7 mouse cellular contexts compared by ENCODE assay signal in the genomic region with DNA sequence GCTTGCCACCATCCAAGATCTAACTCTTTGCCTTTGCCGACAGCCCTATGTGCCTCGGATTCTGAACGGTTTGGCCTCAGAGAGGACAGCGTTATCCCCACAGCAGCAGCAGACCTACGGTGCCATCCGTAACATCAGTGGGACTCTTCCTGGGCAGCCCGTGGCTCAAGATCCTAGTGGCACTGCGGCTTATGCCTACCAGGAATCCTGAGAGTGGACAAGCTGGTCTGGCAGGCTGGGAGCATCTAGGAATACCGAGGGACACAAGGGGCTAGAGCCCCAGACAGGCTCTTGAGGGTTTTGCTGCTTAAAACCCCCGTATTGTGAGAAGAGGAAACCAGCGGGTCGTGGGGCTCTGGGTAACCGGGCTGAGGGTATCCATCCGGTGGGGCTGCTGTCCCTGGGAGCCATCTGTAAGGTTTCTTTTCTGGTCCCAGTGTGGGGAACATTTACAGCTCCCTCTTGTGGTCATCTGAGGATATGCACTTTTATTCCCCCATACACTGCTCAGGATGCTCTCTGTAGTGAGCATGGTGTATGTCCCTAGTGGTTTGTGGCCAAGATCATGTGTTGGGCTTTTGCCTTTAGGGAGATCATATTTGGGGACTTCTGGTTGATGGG. TPM values are rescaled to one million over a fixed set of nuclear protein-coding genes. Genes with fewer than 3 reads are reported as not detected.
DNase-seq lines count a peak whose midpoint lies in the region; ATAC-seq and TF ChIP-seq lines count a peak whose summit lies in the region.

No protein-coding gene starts in this region.

- H3K79me2 ChIP-seq in C2C12 (ENCODE audit: control insufficient read depth, insufficient read depth), result no peaks in the 10 kb centered on the region

- H3K36me3 ChIP-seq in C2C12 (ENCODE audit: control insufficient read depth, insufficient read depth) (peaks cover 40% of the 10 kb centered on the region), E14TG2a.4 (ENCODE audit: insufficient read depth, low read length) (peaks cover 39% of the 10 kb centered on the region)
- no peaks in the 10 kb centered on the region for H3K36me3 ChIP-seq in hindbrain, embryonic 12.5 days
- no peaks in the 10 kb centered on the region for H3K36me3 ChIP-seq in limb, embryonic 11.5 days (ENCODE audit: control insufficient read depth, insufficient read depth, low read length)
- no peaks in the 10 kb centered on the region for H3K36me3 ChIP-seq in midbrain, embryonic 14.5 days (ENCODE audit: control insufficient read depth, insufficient read depth, low read length)

- H3K27me3 ChIP-seq in C2C12 (ENCODE audit: control insufficient read depth, insufficient read depth, insufficient read length), result no peaks in the 10 kb centered on the region
- H3K27me3 ChIP-seq in E14TG2a.4 (ENCODE audit: insufficient read depth, low read length), result no peaks in the 10 kb centered on the region
- H3K27me3 ChIP-seq in hindbrain, embryonic 12.5 days, result no peaks in the 10 kb centered on the region
- H3K27me3 ChIP-seq in limb, embryonic 11.5 days (ENCODE audit: control insufficient read depth, insufficient read depth, low read length), result no peaks in the 10 kb centered on the region
- H3K27me3 ChIP-seq in midbrain, embryonic 14.5 days (ENCODE audit: control insufficient read depth, insufficient read depth, low read length), result no peaks in the 10 kb centered on the region

- 0 out of 2 replicates have a peak, but pooled peaks have one; percentile 47 for ATAC-seq in hindbrain, embryonic 12.5 days (ENCODE audit: low FRiP score)
- no peak for ATAC-seq in limb, embryonic 11.5 days (ENCODE audit: insufficient number of reproducible peaks, low FRiP score, low TSS enrichment, low read depth)
- 0 out of 2 replicates have a peak, but pooled peaks have one; percentile 46 for ATAC-seq in midbrain, embryonic 14.5 days (ENCODE audit: low FRiP score, low TSS enrichment)

- no peaks in the 10 kb centered on the region for H3K9me3 ChIP-seq in E14TG2a.4 (ENCODE audit: low read length)
- H3K9me3 ChIP-seq in hindbrain, embryonic 12.5 days (replicated peaks), result no peaks in the 10 kb centered on the region
- no peaks in the 10 kb centered on the region for H3K9me3 ChIP-seq in limb, embryonic 11.5 days (ENCODE audit: control insufficient read depth, low read length)
- H3K9me3 ChIP-seq in midbrain, embryonic 14.5 days (ENCODE audit: control insufficient read depth, low read length), result no peaks in the 10 kb centered on the region

- peak; percentile 70 for DNase-seq in embryo, embryonic 11 days
- peak; percentile 61 for DNase-seq in limb, embryonic 11.5 days (ENCODE audit: low spot score)
- DNase-seq in midbrain, embryonic 14.5 days, result peak; percentile 76
- peak; percentile 72 for DNase-seq in thymus, postnatal 14 days

- no peak overlapping the region for H3K4me3 ChIP-seq in C2C12 (ENCODE audit: insufficient read depth, poor library complexity, severe bottlenecking)
- peak overlapping the region; percentile 17; the same call in 1 of the 2 replicates for H3K4me3 ChIP-seq in E14TG2a.4 (replicated peaks; ENCODE audit: low read length)
- no peak overlapping the region for H3K4me3 ChIP-seq in hindbrain, embryonic 12.5 days
- H3K4me3 ChIP-seq in limb, embryonic 11.5 days (ENCODE audit: low read depth, low read length), result no peak overlapping the region
- no peak overlapping the region for H3K4me3 ChIP-seq in midbrain, embryonic 14.5 days (replicated peaks; ENCODE audit: low read depth, low read length)

- TF ChIP-seq CTCF in C2C12 (IDR thresholded peaks at IDR 0.05; ENCODE audit: control insufficient read depth, insufficient read depth, insufficient read length), result peak; percentile 44
- TF ChIP-seq CTCF in E14TG2a.4 (conservative IDR thresholded peaks at IDR 0.05; ENCODE audit: low read length), result peak; percentile 89

- H3K4me2 ChIP-seq in hindbrain, embryonic 12.5 days (replicated peaks), result no peak overlapping the region
- H3K4me2 ChIP-seq in limb, embryonic 11.5 days (ENCODE audit: low read depth, severe bottlenecking), result no peak overlapping the region
- no peak overlapping the region for H3K4me2 ChIP-seq in midbrain, embryonic 14.5 days (ENCODE audit: low read length)

- no peak overlapping the region for H3K27ac ChIP-seq in hindbrain, embryonic 12.5 days
- no peak overlapping the region for H3K27ac ChIP-seq in limb, embryonic 11.5 days (replicated peaks; ENCODE audit: low read depth, low read length)
- no peak overlapping the region for H3K27ac ChIP-seq in midbrain, embryonic 14.5 days (replicated peaks; ENCODE audit: low read depth, low read length)

- 66% methylated on average over 14 of the region's 14 CpGs for WGBS in hindbrain, embryonic 12.5 days
- WGBS in limb, embryonic 11.5 days, result 68% methylated on average over 14 of the region's 14 CpGs
- WGBS in midbrain, embryonic 14.5 days, result 62% methylated on average over 14 of the region's 14 CpGs

- peaks cover 83% of the 10 kb centered on the region for H3K4me1 ChIP-seq in E14TG2a.4 (replicated peaks; ENCODE audit: low read depth, low read length)
- no peaks in the 10 kb centered on the region for H3K4me1 ChIP-seq in hindbrain, embryonic 12.5 days
- no peaks in the 10 kb centered on the region for H3K4me1 ChIP-seq in limb, embryonic 11.5 days (ENCODE audit: control insufficient read depth, insufficient read depth, low read length)
- H3K4me1 ChIP-seq in midbrain, embryonic 14.5 days (ENCODE audit: control insufficient read depth, insufficient read depth, low read length), result no peaks in the 10 kb centered on the region

- no peaks in the 10 kb centered on the region for H3K79me3 ChIP-seq in C2C12 (ENCODE audit: low read depth)

- H3ac ChIP-seq in C2C12 (ENCODE audit: control insufficient read depth, insufficient read length, low read depth), result no peak overlapping the region

- H3K9ac ChIP-seq in hindbrain, embryonic 12.5 days, result no peak overlapping the region
- H3K9ac ChIP-seq in limb, embryonic 11.5 days (ENCODE audit: low read length), result no peak overlapping the region
- H3K9ac ChIP-seq in midbrain, embryonic 14.5 days (replicated peaks; ENCODE audit: low read length), result no peak overlapping the region

TF ChIP-seq in C2C12, 6 proteins besides CTCF, POLR2A, EP300 and RAD21:
- TF ChIP-seq CEBPB (IDR thresholded peaks at IDR 0.05; ENCODE audit: low read depth) (no peak), MAX (IDR thresholded peaks at IDR 0.05) (no peak), MYOG (IDR thresholded peaks at IDR 0.05; ENCODE audit: control insufficient read depth, extremely low read depth, insufficient read length) (no peak), USF1 (IDR thresholded peaks at IDR 0.05; ENCODE audit: low read depth) (no peak), FOSL1 (IDR thresholded peaks at IDR 0.05; ENCODE audit: insufficient read depth, low read length, poor library complexity, severe bottlenecking) (no peak), MYOD1 (IDR thresholded peaks at IDR 0.05; ENCODE audit: control insufficient read depth, insufficient read length, low read depth) (no peak)

RNA-seq across cellular contexts. Expression of gene Tmem63a, which starts 32.1 kb away (rescaled TPM):
- 38.5 TPM for polyA plus RNA-seq in C2C12 (2012; fragmentation: generic; extraction: Trizol)
- 6.9 and 7.2 TPM in 2 replicates for polyA plus RNA-seq in hindbrain, embryonic 12.5 days (2016; fragmentation: Nextera tagmentation; extraction: Ambion mirVana)
- polyA plus RNA-seq in limb, embryonic 11.5 days (2014; fragmentation: Nextera tagmentation; extraction: Ambion mirVana), result 5.6 and 6.1 TPM in 2 replicates
- 0.36 and 1.2 TPM in 2 replicates for polyA plus RNA-seq in midbrain, embryonic 14.5 days (2014; fragmentation: Nextera tagmentation; extraction: Ambion mirVana)

RNA-seq across cellular contexts. Expression of gene Lefty1, which starts 39.4 kb away (rescaled TPM):
- polyA plus RNA-seq in C2C12 (2012; fragmentation: generic; extraction: Trizol), result 2.1 TPM
- polyA plus RNA-seq in hindbrain, embryonic 12.5 days (2016; fragmentation: Nextera tagmentation; extraction: Ambion mirVana), result 0.46 and 1.7 TPM in 2 replicates
- polyA plus RNA-seq in limb, embryonic 11.5 days (2014; fragmentation: Nextera tagmentation; extraction: Ambion mirVana), result 0.12 and 1.4 TPM in 2 replicates
- polyA plus RNA-seq in midbrain, embryonic 14.5 days (2014; fragmentation: Nextera tagmentation; extraction: Ambion mirVana), result 0.28 TPM in 1 of 2 replicates, not detected in the other

RNA-seq across cellular contexts. Expression of gene Ephx1, which starts 46.5 kb away (rescaled TPM):
- polyA plus RNA-seq in C2C12 (2012; fragmentation: generic; extraction: Trizol), result 60.6 TPM
- polyA plus RNA-seq in hindbrain, embryonic 12.5 days (2016; fragmentation: Nextera tagmentation; extraction: Ambion mirVana), result 2.1 and 2.4 TPM in 2 replicates
- 1.7 TPM in 2 replicates for polyA plus RNA-seq in limb, embryonic 11.5 days (2014; fragmentation: Nextera tagmentation; extraction: Ambion mirVana)
- polyA plus RNA-seq in midbrain, embryonic 14.5 days (2014; fragmentation: Nextera tagmentation; extraction: Ambion mirVana), result 2.7 and 3.2 TPM in 2 replicates

Comparison
In these comparisons a context has a peak if more than half of its experiments do, and no peak if none do; other contexts are left out.
1. RNA of gene Ephx1, which starts 46.5 kb away (polyA plus RNA-seq): 60.6 TPM in C2C12 (single experiment); 2.7 to 3.2 TPM in midbrain, embryonic 14.5 days, 2.1 to 2.4 TPM in hindbrain, embryonic 12.5 days and 1.7 TPM in limb, embryonic 11.5 days; every median in the first group is over 10 times any median in the second.
2. Peak in every context shown above with its lines, with median percentiles within 50 percentile points of each other: DNase-seq.